Mouse (Mus musculus): Measurements from ENCODE around the gene F2rl3.
A peak's percentile ranks its signal among the peaks of the same experiment; 100 is the strongest.

F2rl3 gene

DNA sequence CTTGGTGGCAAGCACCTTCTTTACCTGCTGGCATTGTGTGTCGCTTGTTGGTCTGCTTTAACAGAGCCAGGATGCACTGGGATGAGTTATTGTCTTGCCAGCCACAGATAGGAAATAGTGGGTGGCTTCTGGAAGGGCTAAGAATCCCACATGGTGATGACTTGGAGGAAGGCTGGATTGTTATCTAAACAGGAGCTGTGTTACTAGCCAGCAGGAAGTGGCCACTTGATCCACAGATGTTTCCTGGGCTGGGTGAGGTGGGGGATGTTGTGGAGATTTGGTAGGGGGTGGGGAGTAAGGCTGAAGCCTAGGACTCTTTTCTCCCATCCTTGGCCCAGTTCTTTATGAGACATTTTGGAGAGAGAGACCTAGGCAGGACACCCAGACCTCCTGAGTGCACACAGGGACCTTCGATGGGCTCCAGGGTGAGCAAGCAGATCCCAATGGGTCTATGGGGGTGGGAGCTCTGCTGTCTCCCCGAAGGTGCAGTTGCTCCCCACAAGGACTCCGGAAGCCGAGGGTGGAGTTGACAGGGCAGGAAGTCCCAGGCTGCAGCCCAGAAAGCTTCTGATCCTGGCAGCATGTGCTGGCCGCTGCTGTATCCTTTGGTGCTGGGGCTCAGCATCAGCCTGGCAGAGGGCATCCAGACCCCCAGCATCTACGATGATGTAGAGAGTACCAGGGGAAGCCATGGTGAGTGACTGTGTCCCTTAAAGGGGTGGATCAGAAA, at the start of gene F2rl3:
TSS of gene F2rl3 (plus strand) at position 559 of the 730 bp plus-strand sequence.
- H3K9me3 ChIP-seq (ENCODE audit: low read length): no peaks in the 10 kb centered on the region
- no peak within 1 kb of the TSS for H3K4me3 ChIP-seq (replicated peaks; ENCODE audit: low read length)
- peaks cover 11% of the 10 kb centered on the region; the same call in 1 of the 2 replicates for H3K27me3 ChIP-seq (ENCODE audit: insufficient read depth, low read length)
- TF ChIP-seq CTCF (conservative IDR thresholded peaks at IDR 0.05; ENCODE audit: low read length) (no peak), NANOG (IDR thresholded peaks at IDR 0.05; ENCODE audit: borderline replicate concordance, low read length) (no peak), POU5F1 (IDR thresholded peaks at IDR 0.05; ENCODE audit: borderline replicate concordance, low read length) (no peak)
- peaks cover 25% of the 10 kb centered on the region for H3K4me1 ChIP-seq (replicated peaks; ENCODE audit: low read depth, low read length)
- H3K36me3 ChIP-seq (ENCODE audit: insufficient read depth, low read length): no peaks in the 10 kb centered on the region; the same call in 1 of the 2 replicates

DNA sequence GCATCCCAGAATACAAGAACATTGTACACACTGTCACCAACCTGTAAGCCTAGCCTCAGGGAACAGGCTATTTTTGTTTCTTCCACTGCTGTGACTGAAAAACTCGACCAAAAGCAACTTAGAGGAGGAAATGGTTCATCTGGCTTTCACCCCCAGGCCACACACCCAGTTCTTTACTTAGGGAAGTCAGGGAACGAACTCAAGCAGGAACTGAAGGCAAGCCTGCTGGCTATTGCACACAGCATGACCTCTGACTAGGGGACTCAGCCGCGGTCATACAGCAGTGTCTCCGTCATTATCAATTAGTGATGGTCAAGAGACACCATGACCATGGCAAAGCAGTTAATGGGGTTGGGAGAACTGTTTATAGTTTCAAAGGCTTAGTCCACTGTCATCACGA, 49.1 kb upstream of the F2rl3 start:
- Histone ChIP-seq H3K27me3 (ENCODE audit: insufficient read depth, low read length) (peaks cover 7% of the 10 kb centered on the region; the same call in 1 of the 2 replicates), H3K4me3 (replicated peaks; ENCODE audit: low read length) (no peak overlapping the region), H3K9me3 (ENCODE audit: low read length) (no peaks in the 10 kb centered on the region), H3K36me3 (ENCODE audit: insufficient read depth, low read length) (no peaks in the 10 kb centered on the region), H3K4me1 (replicated peaks; ENCODE audit: low read depth, low read length) (no peaks in the 10 kb centered on the region)
- TF ChIP-seq CTCF (conservative IDR thresholded peaks at IDR 0.05; ENCODE audit: low read length): no peak
- TF ChIP-seq POU5F1 (IDR thresholded peaks at IDR 0.05; ENCODE audit: borderline replicate concordance, low read length): no peak
- no peak for TF ChIP-seq NANOG (IDR thresholded peaks at IDR 0.05; ENCODE audit: borderline replicate concordance, low read length)

DNA sequence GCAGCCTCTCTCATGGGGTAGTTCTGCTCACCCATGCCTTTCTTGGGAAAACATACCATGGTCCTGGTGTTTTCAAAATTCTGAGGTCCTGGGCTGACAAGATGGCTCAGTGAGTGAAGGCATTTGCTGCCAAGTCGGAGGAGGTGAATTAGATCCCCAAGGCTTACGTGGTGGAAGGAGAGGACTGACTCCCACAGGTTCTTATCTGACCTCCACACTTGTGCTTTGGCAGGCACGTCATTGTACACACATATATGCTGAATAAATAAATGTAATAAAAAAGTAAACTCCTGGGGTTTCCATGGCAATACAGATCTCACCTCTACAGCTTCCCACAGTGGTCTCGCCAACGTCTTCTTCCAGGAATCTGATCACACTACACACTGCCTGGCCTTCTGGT, 45.1 kb upstream of the F2rl3 start:
- TF ChIP-seq CTCF (conservative IDR thresholded peaks at IDR 0.05; ENCODE audit: low read length) (no peak), NANOG (IDR thresholded peaks at IDR 0.05; ENCODE audit: borderline replicate concordance, low read length) (no peak), POU5F1 (IDR thresholded peaks at IDR 0.05; ENCODE audit: borderline replicate concordance, low read length) (no peak)
- no peaks in the 10 kb centered on the region for H3K36me3 ChIP-seq (ENCODE audit: insufficient read depth, low read length)
- no peaks in the 10 kb centered on the region for H3K9me3 ChIP-seq (ENCODE audit: low read length)
- H3K4me3 ChIP-seq (replicated peaks; ENCODE audit: low read length): no peak overlapping the region
- peaks cover 10% of the 10 kb centered on the region; the same call in 1 of the 2 replicates for H3K27me3 ChIP-seq (ENCODE audit: insufficient read depth, low read length)
- no peaks in the 10 kb centered on the region for H3K4me1 ChIP-seq (replicated peaks; ENCODE audit: low read depth, low read length)

DNA sequence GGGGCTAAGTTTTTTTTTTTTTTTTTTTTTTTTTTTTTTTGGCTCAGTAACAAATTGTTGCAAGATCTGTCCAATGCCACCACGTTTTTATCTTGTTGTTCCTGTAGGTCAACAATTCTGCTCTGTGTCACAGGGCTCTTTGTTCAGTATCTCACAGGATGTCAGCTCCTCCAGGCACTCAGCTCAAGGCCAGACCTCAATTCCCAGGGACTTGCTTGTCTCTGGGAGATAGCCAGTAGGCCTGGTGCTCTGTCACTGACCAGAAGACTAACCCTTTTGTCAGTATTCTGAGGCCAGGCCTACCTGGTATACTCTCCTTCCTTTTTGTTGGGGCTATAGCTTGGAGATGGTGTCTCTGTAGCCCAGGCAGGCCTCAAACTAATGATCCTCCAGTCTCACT, 41.1 kb upstream of the F2rl3 start:
- Histone ChIP-seq H3K27me3 (ENCODE audit: insufficient read depth, low read length) (peaks cover 15% of the 10 kb centered on the region), H3K36me3 (ENCODE audit: insufficient read depth, low read length) (peaks cover 17% of the 10 kb centered on the region), H3K9me3 (ENCODE audit: low read length) (no peaks in the 10 kb centered on the region), H3K4me1 (replicated peaks; ENCODE audit: low read depth, low read length) (peaks cover 11% of the 10 kb centered on the region), H3K4me3 (replicated peaks; ENCODE audit: low read length) (no peak overlapping the region)
- TF ChIP-seq CTCF (conservative IDR thresholded peaks at IDR 0.05; ENCODE audit: low read length) (no peak), POU5F1 (IDR thresholded peaks at IDR 0.05; ENCODE audit: borderline replicate concordance, low read length) (no peak), NANOG (IDR thresholded peaks at IDR 0.05; ENCODE audit: borderline replicate concordance, low read length) (no peak)

DNA sequence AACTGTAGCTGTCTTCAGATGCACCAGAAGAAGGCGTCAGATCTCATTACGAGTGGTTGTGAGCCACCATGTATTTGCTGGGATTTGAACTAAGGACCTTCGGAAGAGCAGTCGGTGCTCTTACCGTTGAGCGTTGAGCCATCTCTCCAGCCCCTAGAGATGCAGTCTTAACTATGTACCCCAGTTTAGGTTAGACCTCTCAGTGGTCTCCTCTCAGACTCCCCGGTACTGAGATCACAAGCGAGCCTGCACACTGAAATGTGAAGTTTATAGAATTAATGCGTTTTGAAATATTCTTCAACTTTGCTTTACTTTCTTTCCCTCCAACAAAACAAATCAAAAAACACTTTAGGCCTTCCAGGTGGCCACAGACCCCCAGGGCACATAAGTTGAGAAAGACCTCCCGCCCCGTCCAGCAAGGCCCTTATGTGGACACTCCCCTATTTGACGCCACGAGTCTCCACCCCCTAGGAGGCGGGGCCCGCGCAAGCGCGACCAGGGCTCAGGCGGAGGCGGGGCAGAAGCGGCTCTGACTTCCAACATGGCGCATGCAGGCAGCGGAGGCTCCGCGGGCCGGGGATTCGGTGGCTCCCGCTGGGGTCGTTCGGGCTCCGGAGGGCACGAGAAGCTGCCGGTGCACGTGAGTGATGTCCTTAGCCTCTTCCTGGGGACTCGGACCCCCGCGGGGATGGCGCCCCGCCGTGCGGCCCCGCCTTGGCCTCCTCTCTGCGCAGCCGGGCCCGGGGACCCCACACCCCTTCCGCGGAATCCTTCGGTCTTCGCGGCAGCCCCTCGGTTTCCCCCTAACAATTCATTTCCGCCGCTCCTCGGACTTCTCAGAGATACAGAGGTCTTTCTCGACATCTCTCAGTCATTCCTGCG, 38.7 kb upstream of the F2rl3 start, which contains the start of gene Sin3b:
TSS of gene Sin3b (plus strand) at position 517 of the 882 bp plus-strand sequence.
- no peaks in the 10 kb centered on the region for H3K9me3 ChIP-seq (ENCODE audit: low read length)
- peaks cover 12% of the 10 kb centered on the region for H3K27me3 ChIP-seq (ENCODE audit: insufficient read depth, low read length)
- TF ChIP-seq CTCF (conservative IDR thresholded peaks at IDR 0.05; ENCODE audit: low read length) (no peak), NANOG (IDR thresholded peaks at IDR 0.05; ENCODE audit: borderline replicate concordance, low read length) (no peak), POU5F1 (IDR thresholded peaks at IDR 0.05; ENCODE audit: borderline replicate concordance, low read length) (no peak)
- H3K4me1 ChIP-seq (replicated peaks; ENCODE audit: low read depth, low read length): peaks cover 11% of the 10 kb centered on the region
- peak within 1 kb of the TSS; percentile 95 for H3K4me3 ChIP-seq (replicated peaks; ENCODE audit: low read length)
- H3K36me3 ChIP-seq (ENCODE audit: insufficient read depth, low read length): peaks cover 41% of the 10 kb centered on the region

DNA sequence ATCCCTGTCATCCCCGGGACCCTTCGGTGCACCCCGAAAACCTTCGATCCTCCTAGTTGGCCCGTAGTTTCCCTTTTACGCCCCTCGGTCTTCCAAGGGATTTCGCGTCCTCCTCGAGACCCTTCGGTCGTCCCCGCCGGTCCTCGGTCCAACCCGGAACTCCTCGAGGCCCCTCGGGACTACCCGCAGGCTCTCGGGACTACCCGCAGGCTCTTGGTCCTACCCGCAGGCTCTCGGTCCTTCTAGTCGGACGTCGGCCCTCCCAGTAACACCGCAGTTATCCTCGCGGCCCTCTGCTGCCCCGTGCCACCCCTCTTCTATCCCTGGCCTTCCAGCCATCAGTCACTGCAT, 38.1 kb upstream of the F2rl3 start:
- H3K36me3 ChIP-seq (ENCODE audit: insufficient read depth, low read length): peaks cover 47% of the 10 kb centered on the region

DNA sequence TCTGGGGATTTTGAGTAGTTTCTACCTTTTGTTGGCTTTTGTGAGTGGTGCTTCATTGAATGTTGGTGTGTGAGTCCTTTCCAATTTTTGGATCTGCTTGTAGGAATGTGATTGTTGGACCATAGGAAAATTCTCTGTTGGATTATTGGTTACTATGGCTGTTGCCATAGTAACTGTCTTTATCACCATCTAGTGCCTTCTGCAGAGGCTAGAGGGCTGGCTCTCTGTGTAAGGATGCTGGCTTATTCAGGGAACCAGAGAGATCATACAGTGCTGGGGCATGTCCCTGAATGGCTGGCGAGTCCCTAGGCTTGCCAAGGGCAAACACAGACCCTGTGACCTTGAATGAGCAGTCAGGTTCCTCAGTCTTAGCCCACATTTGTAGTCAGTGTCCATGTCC, 33.0 kb upstream of the F2rl3 start:
- peaks cover 6% of the 10 kb centered on the region for H3K27me3 ChIP-seq (ENCODE audit: insufficient read depth, low read length)
- H3K36me3 ChIP-seq (ENCODE audit: insufficient read depth, low read length): peaks cover 96% of the 10 kb centered on the region
- no peak for TF ChIP-seq POU5F1 (IDR thresholded peaks at IDR 0.05; ENCODE audit: borderline replicate concordance, low read length)
- TF ChIP-seq CTCF (conservative IDR thresholded peaks at IDR 0.05; ENCODE audit: low read length): no peak
- no peak overlapping the region for H3K4me3 ChIP-seq (replicated peaks; ENCODE audit: low read length)
- peaks cover 28% of the 10 kb centered on the region for H3K4me1 ChIP-seq (replicated peaks; ENCODE audit: low read depth, low read length)
- H3K9me3 ChIP-seq (ENCODE audit: low read length): no peaks in the 10 kb centered on the region

More for the DNA sequence above, 38.1 kb upstream of the F2rl3 start:
- Histone ChIP-seq H3K4me1 (replicated peaks; ENCODE audit: low read depth, low read length) (peaks cover 12% of the 10 kb centered on the region), H3K9me3 (ENCODE audit: low read length) (no peaks in the 10 kb centered on the region), H3K27me3 (ENCODE audit: insufficient read depth, low read length) (peaks cover 12% of the 10 kb centered on the region), H3K4me3 (replicated peaks; ENCODE audit: low read length) (peak overlapping the region; percentile 95)
- TF ChIP-seq NANOG (IDR thresholded peaks at IDR 0.05; ENCODE audit: borderline replicate concordance, low read length) (no peak), POU5F1 (IDR thresholded peaks at IDR 0.05; ENCODE audit: borderline replicate concordance, low read length) (no peak), CTCF (conservative IDR thresholded peaks at IDR 0.05; ENCODE audit: low read length) (no peak)

DNA sequence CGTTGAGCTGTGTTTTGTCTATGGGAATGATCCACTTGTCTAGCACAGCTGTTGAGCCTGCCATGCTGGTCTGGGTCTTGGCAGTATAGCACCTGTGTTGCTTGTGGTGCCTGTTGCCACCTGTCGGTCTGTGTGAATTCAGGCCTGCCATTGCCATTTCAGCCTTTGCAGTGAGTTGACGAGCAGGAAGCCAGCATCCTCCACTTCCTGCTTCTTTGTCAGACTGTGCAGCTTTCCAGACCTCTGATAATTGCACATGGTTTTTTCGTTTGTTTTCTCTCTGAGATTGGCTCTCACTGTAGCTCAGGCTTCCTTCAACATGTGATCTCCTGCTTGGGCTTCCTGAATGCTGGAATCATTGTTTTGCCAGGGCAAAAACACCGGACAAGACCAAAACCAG, 26.7 kb upstream of the F2rl3 start:
- H3K4me3 ChIP-seq (replicated peaks; ENCODE audit: low read length): no peak overlapping the region
- H3K36me3 ChIP-seq (ENCODE audit: insufficient read depth, low read length): peaks cover 98% of the 10 kb centered on the region
- H3K9me3 ChIP-seq (ENCODE audit: low read length): no peaks in the 10 kb centered on the region
- H3K4me1 ChIP-seq (replicated peaks; ENCODE audit: low read depth, low read length): peaks cover 59% of the 10 kb centered on the region
- TF ChIP-seq POU5F1 (IDR thresholded peaks at IDR 0.05; ENCODE audit: borderline replicate concordance, low read length) (no peak), NANOG (IDR thresholded peaks at IDR 0.05; ENCODE audit: borderline replicate concordance, low read length) (no peak), CTCF (conservative IDR thresholded peaks at IDR 0.05; ENCODE audit: low read length) (0 out of 2 replicates have a peak, but pooled peaks have one; percentile 3)
- no peaks in the 10 kb centered on the region for H3K27me3 ChIP-seq (ENCODE audit: insufficient read depth, low read length)
